Mouse (Mus musculus) lung, postnatal 4 days (tissue): Measurements from ENCODE around the gene Gm20918.
"Not testable (repeated sequence)": the region's sequence is repeated elsewhere in the genome, so short reads cannot be mapped to it uniquely, and the experiment has no call there.

Source experiments
- DNase-seq, 2 experiments: peaks; one replicate each; pipeline ENCODE4 v3.0.0; 2021

Gm20918 gene

DNA sequence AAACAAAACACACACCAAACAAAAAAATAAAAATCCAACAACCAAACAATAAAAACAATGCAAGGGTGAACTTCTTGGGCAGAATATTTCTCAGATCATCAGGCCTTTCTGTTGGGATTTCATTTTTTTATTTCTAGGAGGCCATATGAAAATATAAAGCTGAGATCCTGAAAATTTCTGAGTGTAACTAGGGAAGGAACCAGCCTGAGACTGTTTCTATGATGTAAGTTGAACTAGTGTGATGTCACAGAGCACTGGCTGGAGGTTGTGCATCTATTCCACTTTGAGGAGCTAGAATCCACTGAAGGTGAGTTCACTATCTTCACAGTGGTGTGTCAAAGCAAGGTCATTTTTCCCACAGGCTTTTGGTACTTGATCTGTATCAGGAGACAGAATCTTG lies at the start of gene Gm20918:
TSS of gene Gm20918 (plus strand) at position 301 of the 400 bp plus-strand sequence.
- DNase-seq: not testable (repeated sequence)
